Comparison of ENCODE assay signal across 23 mouse cellular contexts in genomic region chr11:31896905-31897304, GRCm38 (mm10). TPM values are rescaled to one million over a fixed set of nuclear protein-coding genes. Genes with fewer than 3 reads are reported as not detected.
A peak's percentile ranks its signal among the peaks of the same experiment; 100 is the strongest.
DNase-seq lines count a peak whose midpoint lies in the region; ATAC-seq and TF ChIP-seq lines count a peak whose summit lies in the region.
"Had no signal": no experiment of that assay in that cellular context is flagged by ENCODE, and none has a peak within 500 bp of the region (broad histone marks: within the 10 kb centered on the region; RNA-seq: fewer than 3 reads in every experiment).

No protein-coding gene starts in this region.

- no peak overlapping the region; the same call in 1 of the 2 replicates for H3K4me3 ChIP-seq in G1E (ENCODE audit: low read depth, low read length)
- peak overlapping the region; percentile 46 for H3K4me3 ChIP-seq in liver, embryonic 16.5 days (ENCODE audit: low read depth, low read length)
- H3K4me3 ChIP-seq: embryonic facial prominence, embryonic 10.5 days; forebrain, embryonic 12.5 days; intestine, embryonic 15.5 days; neural tube, embryonic 13.5 days had no signal

- H3K36me3 ChIP-seq in G1E (replicated peaks), result peaks cover 22% of the 10 kb centered on the region
- peaks cover 40% of the 10 kb centered on the region for H3K36me3 ChIP-seq in liver, embryonic 16.5 days (ENCODE audit: control insufficient read depth, insufficient read depth)
- H3K36me3 ChIP-seq: embryonic facial prominence, embryonic 10.5 days; forebrain, embryonic 12.5 days; intestine, embryonic 15.5 days had no signal

- H3K9me3 ChIP-seq in G1E (replicated peaks), result no peaks in the 10 kb centered on the region
- H3K9me3 ChIP-seq in liver, embryonic 16.5 days (replicated peaks; ENCODE audit: control insufficient read depth, low read length), result no peaks in the 10 kb centered on the region
- H3K9me3 ChIP-seq: embryonic facial prominence, embryonic 10.5 days; forebrain, embryonic 12.5 days; intestine, embryonic 15.5 days; neural tube, embryonic 13.5 days had no signal

- peak overlapping the region; percentile 48 for H3K4me2 ChIP-seq in liver, embryonic 16.5 days (ENCODE audit: low read depth, low read length)
- H3K4me2 ChIP-seq: forebrain, embryonic 12.5 days; intestine, embryonic 15.5 days; neural tube, embryonic 13.5 days had no signal

- 0 out of 2 replicates have a peak overlapping the region, but pooled peaks have one; percentile 0 for H3K9ac ChIP-seq in liver, embryonic 16.5 days (ENCODE audit: low read depth, low read length)
- H3K9ac ChIP-seq: forebrain, embryonic 12.5 days; intestine, embryonic 15.5 days; neural tube, embryonic 13.5 days had no signal

- H3K4me1 ChIP-seq in G1E (ENCODE audit: insufficient read depth, low read depth, low read length), result peaks cover 48% of the 10 kb centered on the region
- peaks cover 50% of the 10 kb centered on the region for H3K4me1 ChIP-seq in liver, embryonic 16.5 days (ENCODE audit: control insufficient read depth, low read depth, low read length)
- H3K4me1 ChIP-seq: forebrain, embryonic 12.5 days; intestine, embryonic 15.5 days had no signal

- H3K27ac ChIP-seq in liver, embryonic 16.5 days (ENCODE audit: low read length), result peak overlapping the region; percentile 95
- H3K27ac ChIP-seq: embryonic facial prominence, embryonic 10.5 days; forebrain, embryonic 12.5 days; intestine, embryonic 15.5 days; neural tube, embryonic 13.5 days had no signal

- DNase-seq in G1E (ENCODE audit: low spot score) (no peak), liver (peak; percentile 75)
- DNase-seq in c-Kit-positive CD71-positive TER-119-negative erythroid progenitor cells, embryonic 14.5 days (ENCODE audit: low read depth), result peak; percentile 61
- DNase-seq in right cerebral cortex, postnatal 14 days, result no peak
- no peak for DNase-seq in urinary bladder, adult 18-20 months (ENCODE audit: low spot score in 2 of 2)
- no peak for DNase-seq in neural tube, embryonic 10.5 days (ENCODE audit: extremely low spot score, low spot score)
- DNase-seq: adrenal gland, adult 8-10 months; cerebellum, adult 9-11 months; gastrocnemius, postnatal 10 days; heart, adult 11 months; kidney, adult 8-10 months; kidney, postnatal 14 days; lung, adult 18-20 months; lung, postnatal 14 days; midbrain, embryonic 14.5 days; retina, postnatal 1 day had no signal

- 32% methylated on average over 3 of the region's 3 CpGs for whole genome bisulfite sequencing in liver, embryonic 16.5 days (ENCODE audit: insufficient replicate concordance)

- ATAC-seq in G1E (ENCODE audit: extremely low read depth, insufficient number of reproducible peaks, low FRiP score, poor library complexity, severe bottlenecking), result peak; percentile 50; the same call in 1 of the 2 replicates
- peak; percentile 92 for ATAC-seq in liver, embryonic 16.5 days (ENCODE audit: low read depth)
- ATAC-seq: activated CD4-positive, CD25-positive, alpha-beta regulatory T cell, adult 4 months; hindbrain, embryonic 16.5 days; intestine, embryonic 15.5 days had no signal

- no peak for TF ChIP-seq CTCF in G1E (IDR thresholded peaks at IDR 0.05; ENCODE audit: low read depth, low read length)

- no peaks in the 10 kb centered on the region for H3K27me3 ChIP-seq in G1E (ENCODE audit: insufficient read depth, low read length)
- no peaks in the 10 kb centered on the region for H3K27me3 ChIP-seq in liver, embryonic 16.5 days (ENCODE audit: control insufficient read depth, insufficient read depth, low read depth, low read length)
- H3K27me3 ChIP-seq: forebrain, embryonic 12.5 days; intestine, embryonic 15.5 days; neural tube, embryonic 13.5 days had no signal

RNA-seq across cellular contexts. Expression of gene Cpeb4, which starts 24.9 kb away (rescaled TPM):
- 57.4 and 84.2 TPM in 2 replicates for total RNA-seq in G1E (2014; fragmentation: Nextera tagmentation)
- total RNA-seq in G1E (2017), result 27.6 and 30.4 TPM in 2 replicates
- 3.8 and 5.6 TPM in 2 replicates for polyA plus RNA-seq in G1E (2012)
- 20.8 and 21.0 TPM in 2 replicates for polyA plus RNA-seq in liver, embryonic 16.5 days (2015; fragmentation: Nextera tagmentation; extraction: Ambion mirVana)

Comparison
In these comparisons a context has a peak if more than half of its experiments do, and no peak if none do; other contexts are left out.
1. DNase-seq: peak in c-Kit-positive CD71-positive TER-119-negative erythroid progenitor cells, embryonic 14.5 days (single experiment) and liver (single experiment); none in G1E (single experiment), right cerebral cortex, postnatal 14 days (single experiment), urinary bladder, adult 18-20 months (0 of 2) and neural tube, embryonic 10.5 days (single experiment).